Mouse (Mus musculus) layer of hippocampus, adult 9-10 months (tissue): Measurements from ENCODE around the gene Coil.

Experiments used
- DNase-seq: peaks from one replicate; pipeline ENCODE4 v3.0.0; 2022; ENCODE audit warnings: low spot score

The Coil gene

GRCm38 (mm10) chr11:88970202-88970732, at the start of gene Coil:
Gene Coil, plus strand, starts transcription at chr11:88970252.
- DNase-seq, result no peak

GRCm38 (mm10) chr11:88926566-88926965, 43.5 kb upstream of the Coil start:
- DNase-seq, result no peak

- no peak for DNase-seq
These were observed 38.1 kb upstream of the Coil start for GRCm38 (mm10) chr11:88931692-88932530.

- DNase-seq, result no peak
These were observed 37.0 kb upstream of the Coil start for GRCm38 (mm10) chr11:88933030-88933429.

- DNase-seq, result no peak
These were observed 35.7 kb upstream of the Coil start for GRCm38 (mm10) chr11:88934089-88935000.

GRCm38 (mm10) chr11:88937886-88938285, 32.2 kb upstream of the Coil start:
- DNase-seq, result no peak

GRCm38 (mm10) chr11:88938770-88939169, 31.3 kb upstream of the Coil start:
- no peak for DNase-seq

GRCm38 (mm10) chr11:88939634-88940033, 30.4 kb upstream of the Coil start:
- DNase-seq, result no peak

GRCm38 (mm10) chr11:88941489-88941888, 28.6 kb upstream of the Coil start:
- DNase-seq, result no peak

GRCm38 (mm10) chr11:88945971-88946585, 24.0 kb upstream of the Coil start:
- DNase-seq, result no peak

GRCm38 (mm10) chr11:88948896-88949295, 21.2 kb upstream of the Coil start:
- no peak for DNase-seq

- no peak for DNase-seq
These were observed 20.0 kb upstream of the Coil start for GRCm38 (mm10) chr11:88949802-88950639.

- DNase-seq, result no peak
These were observed 19.3 kb upstream of the Coil start for GRCm38 (mm10) chr11:88950640-88951250.

GRCm38 (mm10) chr11:88951576-88951975, 18.5 kb upstream of the Coil start:
- no peak for DNase-seq

- DNase-seq, result no peak
These were observed 17.9 kb upstream of the Coil start for GRCm38 (mm10) chr11:88952117-88952516.

- no peak for DNase-seq
These were observed 16.5 kb upstream of the Coil start for GRCm38 (mm10) chr11:88953582-88953981.

GRCm38 (mm10) chr11:88954803-88955202, 15.2 kb upstream of the Coil start:
- no peak for DNase-seq

- DNase-seq, result peak; percentile 93
These were observed 14.7 kb upstream of the Coil start, which contains the start of gene Scpep1 for GRCm38 (mm10) chr11:88955217-88955969. Gene Scpep1, minus strand, starts transcription at chr11:88955465.

GRCm38 (mm10) chr11:88958851-88959250, 11.2 kb upstream of the Coil start:
- DNase-seq, result no peak

GRCm38 (mm10) chr11:88966881-88967361, 3.1 kb upstream of the Coil start, which contains the start of gene Elobl:
Gene Elobl, minus strand, starts transcription at chr11:88966931.
- DNase-seq, result no peak
